ENCODE assay signal across 17 mouse cellular contexts in genomic region chr8:128391182-128391760, GRCm38 (mm10). TPM values are rescaled to one million over a fixed set of nuclear protein-coding genes. Genes with fewer than 3 reads are reported as not detected.
DNase-seq lines count a peak whose midpoint lies in the region; ATAC-seq and TF ChIP-seq lines count a peak whose summit lies in the region.
"Had no signal": no experiment of that assay in that cellular context is flagged by ENCODE, and none has a peak within 500 bp of the region (broad histone marks: within the 10 kb centered on the region; RNA-seq: fewer than 3 reads in every experiment).

No protein-coding gene starts in this region.

- TF ChIP-seq CTCF in heart, postnatal 0 days (IDR thresholded peaks at IDR 0.05; ENCODE audit: low read depth): no peak

- DNase-seq in heart, postnatal 0 days (ENCODE audit: low spot score): no peak
- no peak for DNase-seq in heart, embryonic 10.5 days (ENCODE audit: low spot score)
- DNase-seq in thymus, postnatal 36 days: peak; percentile 24 to 29
- no peak for DNase-seq in urinary bladder, adult 18-20 months (ENCODE audit: low spot score in 2 of 2)
- DNase-seq: cerebellum, adult 18-20 months; kidney, adult 2 months; kidney, postnatal 36 days; layer of hippocampus, postnatal 36 days; left cerebral cortex, postnatal 4 days had no signal

- 64% methylated on average over 4 of the region's 4 CpGs for WGBS in heart, postnatal 0 days
- 77% methylated on average over 4 of the region's 4 CpGs for WGBS in heart, embryonic 10.5 days
- 87% methylated on average over 4 of the region's 4 CpGs for WGBS in forebrain, embryonic 16.5 days

- H3K27ac ChIP-seq in heart, postnatal 0 days (ENCODE audit: low read depth): peak overlapping the region; percentile 44
- no peak overlapping the region for H3K27ac ChIP-seq in heart, embryonic 10.5 days
- H3K27ac ChIP-seq in forebrain, embryonic 16.5 days (ENCODE audit: low read length): no peak overlapping the region
- H3K27ac ChIP-seq: embryonic facial prominence, embryonic 13.5 days; hindbrain, embryonic 14.5 days; lung, embryonic 15.5 days had no signal

- no peak overlapping the region for H3K4me2 ChIP-seq in heart, postnatal 0 days (ENCODE audit: low read depth, low read length)
- no peak overlapping the region for H3K4me2 ChIP-seq in forebrain, embryonic 16.5 days (ENCODE audit: low read length)
- H3K4me2 ChIP-seq: embryonic facial prominence, embryonic 13.5 days; hindbrain, embryonic 14.5 days; liver, embryonic 11.5 days; lung, embryonic 15.5 days had no signal

- H3K36me3 ChIP-seq in heart, postnatal 0 days (replicated peaks; ENCODE audit: control insufficient read depth, insufficient read depth, low read length): 0 out of 2 replicates have a peak, but pooled peaks cover 9% of the 10 kb centered on the region
- no peaks in the 10 kb centered on the region for H3K36me3 ChIP-seq in heart, embryonic 10.5 days
- H3K36me3 ChIP-seq in forebrain, embryonic 16.5 days (ENCODE audit: control insufficient read depth, insufficient read depth): no peaks in the 10 kb centered on the region
- H3K36me3 ChIP-seq: embryonic facial prominence, embryonic 13.5 days; lung, embryonic 15.5 days had no signal

- H3K4me3 ChIP-seq in heart, postnatal 0 days (ENCODE audit: low read depth, low read length): no peak overlapping the region
- H3K4me3 ChIP-seq in heart, embryonic 10.5 days: no peak overlapping the region
- H3K4me3 ChIP-seq in forebrain, embryonic 16.5 days (replicated peaks; ENCODE audit: low read length): no peak overlapping the region
- H3K4me3 ChIP-seq: embryonic facial prominence, embryonic 13.5 days; lung, embryonic 15.5 days had no signal

- no peak overlapping the region for H3K9ac ChIP-seq in heart, postnatal 0 days (replicated peaks; ENCODE audit: low read depth, low read length)
- no peak overlapping the region for H3K9ac ChIP-seq in forebrain, embryonic 16.5 days (replicated peaks; ENCODE audit: low read depth, low read length)
- H3K9ac ChIP-seq: embryonic facial prominence, embryonic 13.5 days; hindbrain, embryonic 14.5 days; lung, embryonic 15.5 days had no signal

- peaks cover 71% of the 10 kb centered on the region for H3K4me1 ChIP-seq in heart, postnatal 0 days (ENCODE audit: control insufficient read depth, insufficient read depth)
- peaks cover 75% of the 10 kb centered on the region for H3K4me1 ChIP-seq in heart, embryonic 10.5 days
- H3K4me1 ChIP-seq in forebrain, embryonic 16.5 days (replicated peaks; ENCODE audit: control insufficient read depth, insufficient read depth, low read length): peaks cover 7% of the 10 kb centered on the region; the same call in 1 of the 2 replicates
- H3K4me1 ChIP-seq: lung, embryonic 15.5 days had no signal

- no peak for TF ChIP-seq EP300 in heart, postnatal 0 days (IDR thresholded peaks at IDR 0.05; ENCODE audit: low read depth)

- no peaks in the 10 kb centered on the region for H3K9me3 ChIP-seq in heart, postnatal 0 days (replicated peaks; ENCODE audit: control insufficient read depth, low read length)
- no peaks in the 10 kb centered on the region for H3K9me3 ChIP-seq in heart, embryonic 10.5 days
- H3K9me3 ChIP-seq in forebrain, embryonic 16.5 days (ENCODE audit: control insufficient read depth, low read length): no peaks in the 10 kb centered on the region
- H3K9me3 ChIP-seq: embryonic facial prominence, embryonic 13.5 days; lung, embryonic 15.5 days had no signal

- ATAC-seq in heart, postnatal 0 days (ENCODE audit: insufficient read depth, low read depth): no peak
- peak; percentile 70 for ATAC-seq in activated CD4-positive, CD25-positive, alpha-beta regulatory T cell, adult 4 months
- ATAC-seq in inflammation-experienced regulatory T-cells, adult 6 months: peak; percentile 65
- no peak for ATAC-seq in forebrain, embryonic 16.5 days
- ATAC-seq: Patski had no signal

- no peaks in the 10 kb centered on the region for H3K27me3 ChIP-seq in heart, postnatal 0 days (ENCODE audit: control insufficient read depth, insufficient read depth, low read length)
- no peaks in the 10 kb centered on the region for H3K27me3 ChIP-seq in heart, embryonic 10.5 days (ENCODE audit: insufficient read depth, poor library complexity, severe bottlenecking)
- H3K27me3 ChIP-seq in forebrain, embryonic 16.5 days (replicated peaks; ENCODE audit: control insufficient read depth, insufficient read depth, low read length): no peaks in the 10 kb centered on the region
- H3K27me3 ChIP-seq: embryonic facial prominence, embryonic 13.5 days; lung, embryonic 15.5 days; Patski had no signal

RNA-seq across cellular contexts. Expression of gene Nrp1, which starts 32.9 kb away (rescaled TPM):
- 122 and 126 TPM in 2 replicates for total RNA-seq in heart, postnatal 0 days (2014; rRNA removed; ENCODE audit: low replicate concordance)
- polyA plus RNA-seq in heart, postnatal 0 days (2015; fragmentation: Nextera tagmentation; extraction: Ambion mirVana): 90.5 TPM in 2 replicates
- polyA plus RNA-seq in heart, embryonic 10.5 days (2016; fragmentation: Nextera tagmentation; extraction: Ambion mirVana): 107 and 120 TPM in 2 replicates
- 100 to 1,000 TPM; 209 to 238 TPM for polyA plus RNA-seq in activated CD4-positive, CD25-positive, alpha-beta regulatory T cell, adult 4 months (2017; shearing (Covaris generic))
- polyA plus RNA-seq in inflammation-experienced regulatory T-cells, adult 6 months (2017; shearing (Covaris generic)): 100 to 1,000 TPM; 145 to 329 (median 260) TPM
- 143 and 164 TPM in 2 replicates for polyA plus RNA-seq in forebrain, embryonic 16.5 days (2015; fragmentation: Nextera tagmentation; extraction: Ambion mirVana)

Comparison
In these comparisons a context has a peak if more than half of its experiments do, and no peak if none do; other contexts are left out.
1. ATAC-seq: peak in activated CD4-positive, CD25-positive, alpha-beta regulatory T cell, adult 4 months (single experiment) and inflammation-experienced regulatory T-cells, adult 6 months (single experiment); none in heart, postnatal 0 days (single experiment) and forebrain, embryonic 16.5 days (single experiment).
2. DNase-seq: peak in thymus, postnatal 36 days (2 of 2); none in heart, postnatal 0 days (single experiment), heart, embryonic 10.5 days (single experiment) and urinary bladder, adult 18-20 months (0 of 2).